Mouse (Mus musculus) frontal cortex, postnatal 25 days (tissue): ENCODE results near the gene Dnajc2.
"Not testable (repeated sequence)": the region's sequence is repeated elsewhere in the genome, so short reads cannot be mapped to it uniquely, and the experiment has no call there.

Experiments
- DNase-seq, 2 experiments: peaks; one replicate each; pipeline ENCODE4 v3.0.0; 2022; ENCODE audit warnings: low spot score in 2 of 2

The Dnajc2 gene

GRCm38 (mm10) chr5:21743606-21744005, 41.4 kb downstream of the Dnajc2 start:
- DNase-seq: no peak

DNA sequence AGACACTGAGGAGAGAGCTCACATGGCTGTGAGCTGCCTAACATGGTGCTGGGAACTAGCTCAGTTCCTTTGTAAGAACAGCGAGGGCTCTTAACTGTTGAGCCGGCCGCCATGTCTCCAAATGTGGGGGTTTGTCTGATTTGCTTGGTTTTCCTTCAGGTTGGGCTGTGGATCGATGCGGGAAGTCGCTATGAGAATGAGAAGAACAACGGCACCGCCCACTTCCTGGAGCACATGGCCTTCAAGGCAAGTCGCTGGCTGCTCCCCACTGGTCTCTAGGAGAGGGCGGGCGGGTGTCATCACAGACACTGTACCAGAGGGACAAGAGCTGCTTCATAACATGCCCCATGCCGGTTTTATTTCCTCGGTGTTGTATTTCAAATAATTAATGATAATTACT, 45.2 kb downstream of the Dnajc2 start:
- no peak for DNase-seq

DNA sequence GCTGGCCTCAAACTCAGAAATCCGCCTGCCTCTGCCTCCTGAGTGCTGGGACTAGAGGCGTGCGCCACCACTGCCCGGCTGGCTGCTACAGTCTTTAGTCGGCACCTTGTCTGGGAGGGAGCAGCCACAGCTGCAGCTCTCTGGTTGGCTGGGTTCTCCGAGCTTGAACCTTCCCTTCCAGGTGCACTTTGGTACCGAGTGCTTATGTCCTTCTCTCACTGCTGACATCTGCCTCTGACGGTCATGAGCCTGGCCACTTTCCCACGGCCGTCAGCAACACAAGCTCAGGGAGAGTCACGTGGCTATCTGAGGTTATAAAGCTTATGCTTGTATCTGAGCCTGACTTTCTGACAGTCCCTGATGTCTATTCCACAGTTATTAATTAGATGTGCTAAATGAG, 45.9 kb downstream of the Dnajc2 start:
- no peak for DNase-seq

DNA sequence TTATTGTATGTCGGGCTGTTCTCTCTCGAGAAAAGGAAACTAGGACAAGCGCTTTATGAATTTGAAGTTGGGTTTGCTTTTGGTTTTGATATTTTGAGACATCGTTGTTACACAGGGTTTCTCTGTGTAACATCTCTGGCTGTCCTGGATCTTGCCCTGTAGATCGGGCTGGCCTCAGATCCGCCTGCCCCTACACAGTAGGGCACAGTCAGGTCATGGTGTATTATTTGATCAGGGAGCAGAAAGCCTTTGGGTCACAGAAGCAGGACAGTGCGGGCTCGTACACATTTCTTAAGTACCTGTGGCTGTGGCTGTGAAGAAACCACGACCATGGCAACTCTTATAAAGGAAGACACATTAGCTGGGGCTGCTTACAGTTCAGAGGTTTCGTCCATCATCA, 47.4 kb downstream of the Dnajc2 start:
- DNase-seq: no peak

- peak; percentile 90 to 92 for DNase-seq
Observed at GRCm38 (mm10) chr5:21736956-21737585, 48.0 kb downstream of the Dnajc2 start, which contains the start of gene Pmpcb. TSS of gene Pmpcb (plus strand) at chr5:21737141.

DNA sequence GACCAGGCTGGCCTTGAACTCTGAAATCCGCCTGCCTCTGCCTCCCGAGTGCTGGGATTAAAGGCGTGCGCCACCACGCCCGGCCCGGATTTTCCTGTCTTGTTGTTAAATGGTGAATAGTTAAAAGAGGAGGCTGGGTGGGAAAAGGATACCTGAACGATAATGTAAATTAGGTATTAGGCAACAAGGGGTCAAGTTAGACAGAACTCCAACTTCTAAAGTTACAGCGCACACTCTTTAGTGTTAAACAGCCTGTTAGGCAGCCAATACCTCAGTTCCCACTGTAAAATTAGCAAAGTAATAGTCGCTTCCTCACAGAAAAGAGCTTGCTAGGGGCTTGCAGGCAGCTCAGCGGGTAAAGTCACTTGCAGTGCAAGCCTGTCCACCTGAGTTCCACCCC, 49.0 kb downstream of the Dnajc2 start:
- no peak for DNase-seq

DNA sequence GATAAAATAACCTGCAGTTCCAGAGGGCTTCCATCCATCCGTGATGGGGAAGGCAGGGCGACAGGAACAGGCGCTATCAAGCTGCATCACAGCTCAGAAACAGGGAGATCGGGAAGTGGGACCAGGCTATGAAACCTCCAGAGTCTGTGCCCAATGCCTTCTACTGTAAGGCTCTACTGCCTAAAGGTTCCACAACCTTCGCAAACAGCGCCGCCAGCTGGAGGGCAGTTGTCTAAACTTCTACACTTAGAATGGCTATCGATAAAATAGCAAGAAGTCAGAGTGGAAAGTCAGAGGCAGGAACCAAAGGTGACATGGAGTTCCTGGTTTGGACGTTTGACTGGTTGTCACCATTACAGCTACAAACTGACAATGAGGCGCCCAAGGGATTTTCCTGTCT, 49.5 kb downstream of the Dnajc2 start:
- peak; percentile 46 to 49 for DNase-seq

DNA sequence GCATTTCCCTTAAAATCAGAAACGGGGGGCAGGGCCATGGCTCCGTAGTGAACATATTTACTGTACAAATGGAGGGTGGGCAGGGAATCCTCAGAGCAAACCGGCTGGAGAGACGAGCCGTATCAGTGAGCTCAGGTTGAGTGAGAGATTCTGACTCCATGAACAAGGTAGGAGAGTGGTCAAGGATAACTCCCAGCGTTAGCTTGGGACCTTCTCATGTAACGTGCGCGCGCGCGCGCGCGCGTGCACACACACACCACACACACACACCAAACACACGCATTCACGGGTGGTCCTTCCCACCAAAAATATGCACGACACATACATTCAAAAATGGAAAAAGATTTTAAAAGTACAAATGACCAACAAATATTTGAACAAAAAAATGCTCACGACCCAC, 50.0 kb downstream of the Dnajc2 start:
- DNase-seq: no peak

DNA sequence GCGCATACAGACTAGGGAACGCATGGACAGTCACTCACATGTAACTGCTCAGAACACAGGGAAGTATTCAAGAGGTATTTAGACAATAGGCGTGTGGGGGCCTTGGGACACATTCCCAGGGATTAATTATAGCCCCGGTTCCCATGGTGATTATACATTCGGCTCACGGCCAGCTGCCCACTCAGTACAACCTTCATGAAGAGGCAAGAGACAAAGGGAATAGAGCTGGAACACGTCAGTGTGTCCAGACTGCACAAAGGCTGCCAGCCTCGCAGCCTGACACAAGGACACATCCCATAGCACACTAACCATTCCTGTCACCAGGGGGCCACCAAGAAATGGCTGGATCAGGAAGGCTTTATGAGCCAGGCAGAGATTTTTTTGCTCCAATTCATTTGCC, 52.1 kb downstream of the Dnajc2 start:
- DNase-seq: peak; percentile 48 to 60

DNA sequence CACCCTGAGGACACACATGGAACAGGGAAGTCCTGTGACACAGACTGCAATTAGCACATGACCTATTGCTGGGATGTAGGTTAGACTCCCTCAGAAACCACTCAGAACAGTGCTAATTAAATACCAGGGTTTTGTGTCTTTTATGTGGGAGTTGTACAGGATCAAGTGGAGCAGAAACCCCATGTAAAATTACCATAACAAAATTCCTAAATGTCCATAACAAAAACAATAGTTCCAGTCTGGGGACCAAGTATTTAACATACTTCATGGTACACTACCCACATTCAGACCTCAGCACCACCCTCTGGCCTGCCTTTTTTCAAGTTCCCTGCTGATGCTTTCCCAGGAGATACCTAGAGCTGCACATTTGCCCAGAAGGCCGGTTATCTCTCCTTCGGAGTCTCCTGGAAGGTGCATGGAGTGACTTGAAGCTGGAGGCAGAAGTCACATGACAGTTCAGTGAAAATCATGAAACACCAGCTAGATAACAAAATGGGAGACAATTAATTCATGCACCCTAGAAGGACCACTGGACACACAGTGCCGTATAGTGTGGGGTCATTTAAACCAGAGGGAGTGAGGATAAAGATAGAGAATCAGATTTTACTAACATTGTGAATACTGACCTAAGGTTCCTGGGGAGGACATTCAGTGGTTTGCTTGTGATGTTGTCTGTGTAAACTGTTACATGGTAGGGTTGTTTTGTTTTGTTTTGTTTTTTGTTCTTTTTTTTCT, 52.7 kb downstream of the Dnajc2 start:
- no peak for DNase-seq

GRCm38 (mm10) chr5:21729107-21729506, 55.9 kb downstream of the Dnajc2 start:
- DNase-seq: no peak

DNA sequence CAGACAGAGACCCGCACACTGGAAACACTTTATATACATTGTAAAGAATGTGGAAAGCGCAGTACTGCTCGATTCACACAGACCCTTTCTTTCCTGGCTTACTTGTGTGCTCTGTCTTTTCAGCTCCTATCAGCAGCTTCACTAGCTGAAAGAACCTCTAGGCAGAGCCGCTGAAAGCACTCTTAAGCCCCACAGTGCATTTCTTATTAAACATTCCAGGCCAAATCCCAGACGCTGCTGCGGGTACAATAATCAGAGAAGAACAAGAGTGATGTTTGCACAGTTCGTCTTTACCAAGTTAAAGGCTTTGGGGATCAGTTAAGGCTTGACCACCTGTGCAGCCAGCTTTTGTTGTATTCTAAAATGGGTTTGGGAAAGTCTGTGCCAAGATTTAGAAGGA, 60.2 kb downstream of the Dnajc2 start:
- no peak for DNase-seq

DNA sequence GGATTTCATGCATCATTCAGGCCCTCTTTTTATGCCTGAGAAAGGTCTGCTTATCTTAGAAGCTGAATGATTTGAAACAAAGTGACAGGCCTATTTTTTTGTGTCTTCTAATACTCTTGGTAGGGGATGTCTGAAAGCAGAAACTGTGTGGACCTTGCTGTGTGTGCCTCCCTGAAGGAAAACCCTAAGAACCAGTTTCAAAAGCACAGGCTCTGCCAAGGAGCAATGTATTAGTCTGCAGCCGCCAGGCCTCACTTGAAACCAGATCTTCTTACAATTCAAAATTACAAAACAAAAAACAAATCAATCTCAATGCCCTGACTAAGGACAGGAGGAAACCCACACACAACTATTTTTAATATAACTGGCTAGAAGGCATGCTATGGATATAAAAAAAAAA, 60.6 kb downstream of the Dnajc2 start:
- no peak for DNase-seq

DNA sequence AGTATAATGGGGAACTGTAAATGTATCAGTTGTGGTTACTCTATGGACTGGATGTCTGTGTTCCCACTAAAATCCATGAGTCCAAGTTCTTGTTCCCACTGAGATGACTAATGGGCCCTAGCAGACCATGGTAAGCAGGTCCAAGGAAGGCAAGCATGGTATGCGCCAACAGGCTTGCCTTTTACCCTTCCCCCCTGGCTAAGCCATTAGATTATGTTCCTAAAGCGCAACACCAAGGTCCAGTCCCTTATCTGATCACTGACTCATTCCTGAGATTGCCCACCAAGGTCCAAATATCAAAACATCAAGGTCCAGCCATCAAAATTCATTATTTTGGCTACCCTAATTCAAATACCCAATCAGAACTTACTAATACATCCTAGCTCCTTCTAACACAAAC, 65.8 kb downstream of the Dnajc2 start:
- no peak for DNase-seq

DNA sequence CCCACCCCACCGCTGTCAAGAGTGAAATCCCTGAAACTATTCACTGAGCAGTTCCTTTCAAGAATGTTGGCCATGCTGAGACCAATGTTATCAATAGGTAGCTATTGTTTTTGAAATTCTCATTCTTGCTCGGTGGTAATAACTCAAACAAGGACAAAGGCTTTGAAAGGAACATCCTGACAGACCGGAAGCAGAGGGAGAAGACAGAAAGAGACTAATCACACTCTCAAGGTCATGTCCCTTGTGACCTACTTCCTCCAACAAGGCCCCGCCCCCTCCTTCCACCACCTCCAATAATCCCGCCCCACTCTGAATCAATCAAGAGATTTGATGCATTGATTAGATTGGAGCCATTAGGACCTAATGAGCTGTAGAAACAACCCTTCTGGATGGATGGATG, 66.5 kb downstream of the Dnajc2 start:
- no peak for DNase-seq

- DNase-seq: no peak
Observed at GRCm38 (mm10) chr5:21717165-21717715, 67.8 kb downstream of the Dnajc2 start.

- DNase-seq: no peak
Observed at GRCm38 (mm10) chr5:21714447-21714846, 70.6 kb downstream of the Dnajc2 start.

GRCm38 (mm10) chr5:21712127-21712715, 72.8 kb downstream of the Dnajc2 start:
- no peak for DNase-seq

DNA sequence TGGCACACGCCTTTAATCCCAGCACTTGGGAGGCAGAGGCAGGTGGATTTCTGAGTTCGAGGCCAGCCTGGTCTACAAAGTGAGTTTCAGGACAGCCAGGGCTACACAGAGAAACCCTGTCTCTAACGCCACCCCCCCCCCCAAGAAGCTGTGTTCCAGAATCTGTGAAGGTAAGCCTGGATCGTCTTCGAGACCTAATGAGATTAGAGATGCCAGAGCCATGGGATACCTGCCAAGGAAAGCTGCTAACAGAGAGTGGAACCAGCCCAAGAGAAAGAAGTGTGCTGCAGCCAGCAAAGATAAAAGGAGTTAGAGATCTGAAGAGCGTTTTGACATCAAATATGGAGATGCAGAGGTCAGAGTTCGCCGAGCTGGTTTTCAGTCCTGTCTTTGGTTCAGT, 77.0 kb downstream of the Dnajc2 start:
- DNase-seq: not testable (repeated sequence)
